Mouse (Mus musculus) ZHBTc4 (cell line): ENCODE measurements around the gene Nol12.

Experiments used
- DNase-seq: peaks from one replicate; pipeline ENCODE4 v3.0.0-alpha.2; 2011; ENCODE audit warnings: low read depth, low spot score

Gene Nol12

GRCm38 (mm10) chr15:78948152-78948725 lies 13.5 kb downstream of the Nol12 start:
- no peak for DNase-seq

GRCm38 (mm10) chr15:78948883-78949282 lies 14.2 kb downstream of the Nol12 start:
- no peak for DNase-seq

GRCm38 (mm10) chr15:78955663-78956062 lies 20.9 kb downstream of the Nol12 start:
- DNase-seq = no peak

- DNase-seq = peak; percentile 73
These were observed 21.6 kb downstream of the Nol12 start for GRCm38 (mm10) chr15:78956351-78956750.

- DNase-seq = no peak
These were observed 22.3 kb downstream of the Nol12 start for GRCm38 (mm10) chr15:78957021-78957420.

GRCm38 (mm10) chr15:78959537-78959936 lies 24.8 kb downstream of the Nol12 start:
- peak; percentile 55 for DNase-seq

- no peak for DNase-seq
These were observed 25.4 kb downstream of the Nol12 start for GRCm38 (mm10) chr15:78960088-78960487.

- peak; percentile 83 for DNase-seq
These were observed 28.2 kb downstream of the Nol12 start for GRCm38 (mm10) chr15:78962885-78963284.

GRCm38 (mm10) chr15:78971626-78972025 lies 36.9 kb downstream of the Nol12 start:
- DNase-seq = no peak

GRCm38 (mm10) chr15:78973950-78974349 lies 39.2 kb downstream of the Nol12 start:
- DNase-seq = no peak

- DNase-seq = no peak
These were observed 43.0 kb downstream of the Nol12 start for GRCm38 (mm10) chr15:78977676-78978159.

- DNase-seq = no peak
These were observed 44.1 kb downstream of the Nol12 start for GRCm38 (mm10) chr15:78978875-78979274.

GRCm38 (mm10) chr15:78980084-78980483 lies 45.4 kb downstream of the Nol12 start:
- no peak for DNase-seq

- DNase-seq = peak; percentile 96
These were observed 48.1 kb downstream of the Nol12 start for GRCm38 (mm10) chr15:78982658-78983435.

- DNase-seq = peak; percentile 93
These were observed 48.9 kb downstream of the Nol12 start for GRCm38 (mm10) chr15:78983436-78984285.

- DNase-seq = no peak
These were observed 49.6 kb downstream of the Nol12 start for GRCm38 (mm10) chr15:78984286-78984778.

GRCm38 (mm10) chr15:78986536-78987220 lies 51.9 kb downstream of the Nol12 start:
- DNase-seq = no peak

GRCm38 (mm10) chr15:78988499-78988971 lies 53.8 kb downstream of the Nol12 start:
- no peak for DNase-seq

- no peak for DNase-seq
These were observed 54.7 kb downstream of the Nol12 start for GRCm38 (mm10) chr15:78989152-78990092.

- DNase-seq = no peak
These were observed 55.3 kb downstream of the Nol12 start for GRCm38 (mm10) chr15:78990093-78990463.
